ENCODE assay signal across 21 mouse cellular contexts in genomic region chr1:82798304-82798703, GRCm38 (mm10). TPM values are rescaled to one million over a fixed set of nuclear protein-coding genes. Genes with fewer than 3 reads are reported as not detected.
DNase-seq lines count a peak whose midpoint lies in the region; ATAC-seq lines count a peak whose summit lies in the region.
"Had no signal": no experiment of that assay in that cellular context is flagged by ENCODE, and none has a peak within 500 bp of the region (broad histone marks: within the 10 kb centered on the region; RNA-seq: fewer than 3 reads in every experiment).

No protein-coding gene starts in this region.

- ATAC-seq in liver, embryonic 12.5 days, result 0 out of 2 replicates have a peak, but pooled peaks have one; percentile 25
- peak; percentile 40 for ATAC-seq in common myeloid progenitor, adult 5-6 weeks (replicated peaks; ENCODE audit: low read depth, poor library complexity, severe bottlenecking)
- peak; percentile 28 for ATAC-seq in liver, embryonic 16.5 days (ENCODE audit: low read depth)
- ATAC-seq in megakaryocyte progenitor cell, adult 5-6 weeks (replicated peaks; ENCODE audit: poor library complexity), result peak; percentile 29
- ATAC-seq: CD4-positive, CD25-positive, alpha-beta regulatory T cell, adult 4 months had no signal

- H3K9me3 ChIP-seq in liver, embryonic 12.5 days (replicated peaks), result no peaks in the 10 kb centered on the region
- H3K9me3 ChIP-seq in liver, embryonic 16.5 days (replicated peaks; ENCODE audit: control insufficient read depth, low read length), result no peaks in the 10 kb centered on the region
- H3K9me3 ChIP-seq: embryonic facial prominence, embryonic 12.5 days; limb, embryonic 12.5 days; midbrain, embryonic 12.5 days; neural tube, embryonic 13.5 days had no signal

- H3K9ac ChIP-seq in liver, embryonic 12.5 days, result no peak overlapping the region
- no peak overlapping the region for H3K9ac ChIP-seq in liver, embryonic 16.5 days (ENCODE audit: low read depth, low read length)
- H3K9ac ChIP-seq: embryonic facial prominence, embryonic 12.5 days; limb, embryonic 12.5 days; midbrain, embryonic 12.5 days; neural tube, embryonic 13.5 days had no signal

- no peak overlapping the region for H3K4me3 ChIP-seq in liver, embryonic 12.5 days
- H3K4me3 ChIP-seq in liver, embryonic 16.5 days (ENCODE audit: low read depth, low read length), result no peak overlapping the region
- H3K4me3 ChIP-seq: embryonic facial prominence, embryonic 12.5 days; limb, embryonic 12.5 days; midbrain, embryonic 12.5 days; neural tube, embryonic 13.5 days had no signal

- H3K36me3 ChIP-seq in liver, embryonic 12.5 days, result no peaks in the 10 kb centered on the region
- H3K36me3 ChIP-seq in liver, embryonic 16.5 days (ENCODE audit: control insufficient read depth, insufficient read depth), result no peaks in the 10 kb centered on the region
- H3K36me3 ChIP-seq: embryonic facial prominence, embryonic 12.5 days; limb, embryonic 12.5 days; midbrain, embryonic 12.5 days; neural tube, embryonic 13.5 days had no signal

- H3K27ac ChIP-seq in liver, embryonic 12.5 days, result no peak overlapping the region
- no peak overlapping the region for H3K27ac ChIP-seq in liver, embryonic 16.5 days (ENCODE audit: low read length)
- H3K27ac ChIP-seq: embryonic facial prominence, embryonic 12.5 days; limb, embryonic 12.5 days; midbrain, embryonic 12.5 days; neural tube, embryonic 13.5 days had no signal

- peaks cover 21% of the 10 kb centered on the region for H3K27me3 ChIP-seq in liver, embryonic 12.5 days (replicated peaks)
- H3K27me3 ChIP-seq in liver, embryonic 16.5 days (ENCODE audit: control insufficient read depth, insufficient read depth, low read depth, low read length), result peaks cover 3% of the 10 kb centered on the region; the same call in 1 of the 2 replicates
- H3K27me3 ChIP-seq: embryonic facial prominence, embryonic 12.5 days; limb, embryonic 12.5 days; midbrain, embryonic 12.5 days; neural tube, embryonic 13.5 days had no signal

- peaks cover 30% of the 10 kb centered on the region for H3K4me1 ChIP-seq in liver, embryonic 12.5 days
- peaks cover 10% of the 10 kb centered on the region for H3K4me1 ChIP-seq in liver, embryonic 16.5 days (ENCODE audit: control insufficient read depth, low read depth, low read length)
- H3K4me1 ChIP-seq: embryonic facial prominence, embryonic 12.5 days; limb, embryonic 12.5 days; midbrain, embryonic 12.5 days had no signal

- H3K4me2 ChIP-seq in liver, embryonic 12.5 days, result no peak overlapping the region
- no peak overlapping the region for H3K4me2 ChIP-seq in liver, embryonic 16.5 days (ENCODE audit: low read depth, low read length)
- H3K4me2 ChIP-seq: embryonic facial prominence, embryonic 12.5 days; limb, embryonic 12.5 days; midbrain, embryonic 12.5 days; neural tube, embryonic 13.5 days had no signal

- 50% methylated on average over 5 of the region's 5 CpGs for WGBS in liver, embryonic 12.5 days (ENCODE audit: insufficient replicate concordance)
- WGBS in liver, embryonic 16.5 days (ENCODE audit: insufficient replicate concordance), result 17% methylated on average over 5 of the region's 5 CpGs

- DNase-seq in liver, result no peak
- DNase-seq in layer of hippocampus, adult 18-20 months (ENCODE audit: low spot score in 2 of 2), result no peak
- no peak for DNase-seq in spleen, postnatal 4 days (ENCODE audit: low spot score in 2 of 2)
- DNase-seq in right cerebral cortex, adult 2 months (ENCODE audit: low spot score in 2 of 2), result no peak
- DNase-seq: cerebellum, adult 8-10 months; right cerebral cortex, postnatal 14 days had no signal

RNA-seq across cellular contexts. Expression of gene Gm47791, which starts 27.3 kb away (rescaled TPM):
- not detected in 2 replicates for polyA plus RNA-seq in liver, embryonic 12.5 days (2016; fragmentation: Nextera tagmentation; extraction: Ambion mirVana)
- not detected in 2 replicates for total RNA-seq in common myeloid progenitor, adult 5-6 weeks (2017)
- polyA plus RNA-seq in liver, embryonic 16.5 days (2015; fragmentation: Nextera tagmentation; extraction: Ambion mirVana), result not detected in 2 replicates
- total RNA-seq in megakaryocyte progenitor cell, adult 5-6 weeks (2015), result not detected in 2 replicates
- total RNA-seq in megakaryocyte progenitor cell, adult 5-6 weeks (2017), result not detected in 2 replicates
- not detected for total RNA-seq in layer of hippocampus, adult 18-20 months (2021)
- total RNA-seq: adrenal gland, postnatal 4 days; gastrocnemius, postnatal 4 days; layer of hippocampus, postnatal 36 days had no signal
- polyA plus RNA-seq: CD4-positive, CD25-positive, alpha-beta regulatory T cell, adult 4 months; embryonic facial prominence, embryonic 12.5 days; forebrain, embryonic 11.5 days; heart, postnatal 0 days; limb, embryonic 12.5 days; midbrain, embryonic 12.5 days; neural tube, embryonic 13.5 days; stomach, embryonic 14.5 days had no signal

RNA-seq across cellular contexts. Expression of gene Tm4sf20, which starts 30.0 kb away (rescaled TPM):
- not detected in 2 replicates for polyA plus RNA-seq in liver, embryonic 12.5 days (2016; fragmentation: Nextera tagmentation; extraction: Ambion mirVana)
- total RNA-seq in common myeloid progenitor, adult 5-6 weeks (2017), result not detected in 2 replicates
- polyA plus RNA-seq in liver, embryonic 16.5 days (2015; fragmentation: Nextera tagmentation; extraction: Ambion mirVana), result 1.2 TPM in 1 of 2 replicates, not detected in the other
- total RNA-seq in megakaryocyte progenitor cell, adult 5-6 weeks (2015), result not detected in 2 replicates
- not detected in 2 replicates for total RNA-seq in megakaryocyte progenitor cell, adult 5-6 weeks (2017)
- not detected for total RNA-seq in layer of hippocampus, adult 18-20 months (2021)
- total RNA-seq: adrenal gland, postnatal 4 days; gastrocnemius, postnatal 4 days; layer of hippocampus, postnatal 36 days had no signal
- polyA plus RNA-seq: embryonic facial prominence, embryonic 12.5 days; heart, postnatal 0 days had no signal

RNA-seq across cellular contexts. Expression of gene Agfg1, which starts 41.0 kb away (rescaled TPM):
- polyA plus RNA-seq in liver, embryonic 12.5 days (2016; fragmentation: Nextera tagmentation; extraction: Ambion mirVana), result 76.7 and 78.3 TPM in 2 replicates
- 32.1 and 33.8 TPM in 2 replicates for total RNA-seq in common myeloid progenitor, adult 5-6 weeks (2017)
- 39.0 and 44.7 TPM in 2 replicates for polyA plus RNA-seq in liver, embryonic 16.5 days (2015; fragmentation: Nextera tagmentation; extraction: Ambion mirVana)
- 43.1 and 48.3 TPM in 2 replicates for total RNA-seq in megakaryocyte progenitor cell, adult 5-6 weeks (2015)
- total RNA-seq in megakaryocyte progenitor cell, adult 5-6 weeks (2017), result 31.5 and 36.2 TPM in 2 replicates
- total RNA-seq in layer of hippocampus, adult 18-20 months (2021), result 10 to 100 TPM; 69.3 to 74.0 TPM
